ENCODE assay signal across 11 mouse cellular contexts in genomic region chr3:156563353-156563752, GRCm38 (mm10). TPM values are rescaled to one million over a fixed set of nuclear protein-coding genes. Genes with fewer than 3 reads are reported as not detected.
A peak's percentile ranks its signal among the peaks of the same experiment; 100 is the strongest.
DNase-seq lines count a peak whose midpoint lies in the region; ATAC-seq lines count a peak whose summit lies in the region.
"Had no signal": no experiment of that assay in that cellular context is flagged by ENCODE, and none has a peak within 500 bp of the region (broad histone marks: within the 10 kb centered on the region; RNA-seq: fewer than 3 reads in every experiment).

No protein-coding gene starts in this region.

- H3K9me3 ChIP-seq in heart, embryonic 15.5 days (replicated peaks) = no peaks in the 10 kb centered on the region
- H3K9me3 ChIP-seq in forebrain, embryonic 12.5 days = no peaks in the 10 kb centered on the region
- H3K9me3 ChIP-seq in midbrain, embryonic 11.5 days (ENCODE audit: control insufficient read depth, low read length) = no peaks in the 10 kb centered on the region

- no peak overlapping the region for H3K27ac ChIP-seq in heart, embryonic 15.5 days
- H3K27ac ChIP-seq in forebrain, embryonic 12.5 days = peak overlapping the region; percentile 95; the same call in 1 of the 2 replicates
- H3K27ac ChIP-seq in midbrain, embryonic 11.5 days (ENCODE audit: low read depth, low read length) = no peak overlapping the region
- H3K27ac ChIP-seq: gastrocnemius, adult 2 months had no signal

- 20% methylated on average over 3 of the region's 3 CpGs for WGBS in heart, embryonic 15.5 days
- WGBS in forebrain, embryonic 12.5 days = 11% methylated on average over 3 of the region's 3 CpGs
- 15% methylated on average over 3 of the region's 3 CpGs for whole genome bisulfite sequencing in midbrain, embryonic 11.5 days

- no peak overlapping the region for H3K9ac ChIP-seq in heart, embryonic 15.5 days
- peak overlapping the region; percentile 79 for H3K9ac ChIP-seq in forebrain, embryonic 12.5 days
- H3K9ac ChIP-seq in midbrain, embryonic 11.5 days (ENCODE audit: low read length) = no peak overlapping the region

- 0 out of 2 replicates have a peak overlapping the region, but pooled peaks have one; percentile 4 for H3K4me2 ChIP-seq in heart, embryonic 15.5 days
- peak overlapping the region; percentile 88 for H3K4me2 ChIP-seq in forebrain, embryonic 12.5 days
- no peak overlapping the region for H3K4me2 ChIP-seq in midbrain, embryonic 11.5 days

- no peak for DNase-seq in heart, postnatal 36 days
- peak; percentile 40 to 45 for DNase-seq in cerebellum, postnatal 25 days
- no peak for DNase-seq in midbrain, embryonic 11.5 days (ENCODE audit: low spot score, missing footprints)
- no peak for DNase-seq in frontal cortex, postnatal 25 days (ENCODE audit: low spot score in 2 of 2)
- DNase-seq in layer of hippocampus, adult 9-11 months = no peak
- DNase-seq: adrenal gland, adult 2 months; gastrocnemius, adult 2 months; lung, postnatal 4 days had no signal

- peaks cover 16% of the 10 kb centered on the region for H3K4me1 ChIP-seq in heart, embryonic 15.5 days (replicated peaks)
- peaks cover 25% of the 10 kb centered on the region for H3K4me1 ChIP-seq in forebrain, embryonic 12.5 days
- peaks cover 11% of the 10 kb centered on the region for H3K4me1 ChIP-seq in midbrain, embryonic 11.5 days (ENCODE audit: control insufficient read depth, insufficient read depth, low read length)

- no peaks in the 10 kb centered on the region for H3K36me3 ChIP-seq in heart, embryonic 15.5 days
- H3K36me3 ChIP-seq in forebrain, embryonic 12.5 days (replicated peaks) = no peaks in the 10 kb centered on the region
- H3K36me3 ChIP-seq in midbrain, embryonic 11.5 days (ENCODE audit: control insufficient read depth, insufficient read depth, low read length) = no peaks in the 10 kb centered on the region

- peaks cover 42% of the 10 kb centered on the region for H3K27me3 ChIP-seq in heart, embryonic 15.5 days
- H3K27me3 ChIP-seq in forebrain, embryonic 12.5 days = peaks cover 11% of the 10 kb centered on the region; the same call in 1 of the 2 replicates
- no peaks in the 10 kb centered on the region; the same call in 1 of the 2 replicates for H3K27me3 ChIP-seq in midbrain, embryonic 11.5 days (ENCODE audit: control insufficient read depth, insufficient read depth, low read length)

- intact Hi-C loops in heart, postnatal 36 days (cut with DNase I) = no loop called here

- no peak overlapping the region for H3K4me3 ChIP-seq in heart, embryonic 15.5 days
- peak overlapping the region; percentile 63 for H3K4me3 ChIP-seq in forebrain, embryonic 12.5 days (replicated peaks)
- H3K4me3 ChIP-seq in midbrain, embryonic 11.5 days (ENCODE audit: low read depth, low read length) = peak overlapping the region; percentile 47; the same call in 1 of the 2 replicates

- no peak for ATAC-seq in heart, embryonic 15.5 days (replicated peaks; ENCODE audit: insufficient number of reproducible peaks, insufficient read depth, low FRiP score, low read depth)
- no peak for ATAC-seq in forebrain, embryonic 12.5 days (ENCODE audit: low FRiP score)
- ATAC-seq in midbrain, embryonic 11.5 days (ENCODE audit: low FRiP score) = no peak
- ATAC-seq in CD4-positive, CD25-positive, alpha-beta regulatory T cell, adult 4 months = no peak

RNA-seq across cellular contexts. Expression of gene Negr1, which starts 1.8 kb away (rescaled TPM):
- polyA plus RNA-seq in heart, embryonic 15.5 days (2015; fragmentation: Nextera tagmentation; extraction: Ambion mirVana) = 1.3 and 1.8 TPM in 2 replicates
- 1 to 10 TPM in 1 of 2 experiments, under 1 TPM in 1; 0.84 to 1.2 TPM for total RNA-seq in heart, postnatal 36 days (2021)
- polyA plus RNA-seq in forebrain, embryonic 12.5 days (2016; fragmentation: Nextera tagmentation; extraction: Ambion mirVana) = 13.8 and 16.2 TPM in 2 replicates
- polyA plus RNA-seq in midbrain, embryonic 11.5 days (2014; fragmentation: Nextera tagmentation; extraction: Ambion mirVana) = 4.1 and 4.4 TPM in 2 replicates
- not detected for polyA plus RNA-seq in CD4-positive, CD25-positive, alpha-beta regulatory T cell, adult 4 months (2017; shearing (Covaris generic))

Comparison
In these comparisons a context has a peak if more than half of its experiments do, and no peak if none do; other contexts are left out.
1. DNase-seq: peak in cerebellum, postnatal 25 days (2 of 2); none in heart, postnatal 36 days (0 of 2), midbrain, embryonic 11.5 days (single experiment), frontal cortex, postnatal 25 days (0 of 2) and layer of hippocampus, adult 9-11 months (single experiment).